Mouse (Mus musculus): ENCODE measurements around the gene Dlg5. TPM values are rescaled to one million over a fixed set of nuclear protein-coding genes. Genes with fewer than 3 reads are reported as not detected.

Gene Dlg5
- polyA plus RNA-seq, 2 experiments from 2014 or later, result 0.29 to 0.52 TPM

DNA sequence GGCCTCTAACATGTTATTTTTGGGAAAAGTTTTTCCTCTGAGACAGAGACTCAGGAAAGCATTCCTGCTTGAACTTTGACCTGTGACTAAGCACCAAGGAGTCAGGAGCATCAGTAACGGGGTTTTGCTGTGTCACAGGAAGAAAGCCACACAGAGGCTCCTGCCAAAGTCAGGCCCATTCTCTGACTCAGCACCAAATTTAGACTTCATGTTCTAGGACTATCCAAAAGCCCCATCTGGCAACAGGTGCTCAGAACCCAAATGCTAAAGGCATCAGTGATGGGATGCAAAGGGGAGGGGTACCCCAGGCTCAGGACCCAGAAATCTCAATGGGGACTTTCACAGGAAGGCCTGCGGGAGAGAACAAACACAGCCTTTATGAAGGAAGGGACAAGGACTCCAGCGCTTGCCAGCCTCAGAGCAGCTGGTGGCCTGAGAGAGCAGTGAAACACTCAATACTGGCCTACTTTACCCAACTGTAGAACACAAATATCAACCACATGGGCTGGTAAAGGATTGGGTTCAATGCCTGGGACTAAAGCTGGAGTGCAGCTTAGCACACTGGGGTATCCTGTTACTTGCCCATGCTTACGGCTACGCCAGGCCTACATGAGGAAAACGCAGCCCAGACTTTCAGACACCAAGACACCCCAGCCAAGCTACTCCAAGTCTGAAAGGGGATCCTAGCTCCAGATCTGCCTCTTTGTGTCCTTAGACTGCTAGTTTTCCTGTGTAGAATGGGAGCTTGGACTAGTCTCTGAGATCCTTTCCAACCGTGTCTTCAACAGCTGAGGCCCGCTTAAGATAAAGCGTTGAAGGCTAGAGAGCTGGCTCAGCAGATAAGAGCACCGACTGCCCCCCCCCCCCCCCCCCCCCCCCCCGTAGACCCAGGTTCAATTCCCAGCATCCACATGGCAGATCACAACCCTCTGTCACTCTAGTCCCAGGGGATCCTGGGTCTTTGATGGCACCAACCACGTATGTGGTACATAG lies 12.8 kb downstream of the Dlg5 start:
- ATAC-seq, result no peak

GRCm38 (mm10) chr14:24228549-24228948 lies 17.2 kb downstream of the Dlg5 start:
- ATAC-seq, result no peak

GRCm38 (mm10) chr14:24227015-24227414 lies 18.7 kb downstream of the Dlg5 start:
- ATAC-seq, result no peak

DNA sequence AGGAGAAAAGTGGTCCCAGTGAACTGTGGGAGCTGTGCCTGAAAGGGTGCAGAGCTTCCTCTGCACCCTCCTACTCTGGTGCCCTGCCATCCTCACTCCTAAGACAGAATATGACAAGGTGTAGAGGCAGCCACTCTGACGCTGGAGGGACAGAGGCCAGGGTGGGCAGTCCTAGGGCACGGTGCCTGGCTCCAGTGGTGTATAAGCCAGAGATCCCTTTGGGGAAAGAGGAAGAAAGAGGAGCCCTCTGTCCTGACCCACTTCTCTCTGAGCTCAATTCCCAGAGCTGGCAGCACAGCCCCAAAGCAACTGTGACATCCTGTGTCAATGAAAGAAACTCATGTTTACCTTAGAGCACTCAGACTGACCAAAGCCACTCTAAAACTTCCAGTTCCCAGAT lies 19.4 kb downstream of the Dlg5 start:
- ATAC-seq, result no peak

GRCm38 (mm10) chr14:24222759-24223158 lies 23.0 kb downstream of the Dlg5 start:
- no peak for ATAC-seq

- no peak for ATAC-seq
These were observed 23.4 kb downstream of the Dlg5 start for GRCm38 (mm10) chr14:24222273-24222672.

GRCm38 (mm10) chr14:24217362-24217722 lies 28.4 kb downstream of the Dlg5 start:
- ATAC-seq, result no peak

DNA sequence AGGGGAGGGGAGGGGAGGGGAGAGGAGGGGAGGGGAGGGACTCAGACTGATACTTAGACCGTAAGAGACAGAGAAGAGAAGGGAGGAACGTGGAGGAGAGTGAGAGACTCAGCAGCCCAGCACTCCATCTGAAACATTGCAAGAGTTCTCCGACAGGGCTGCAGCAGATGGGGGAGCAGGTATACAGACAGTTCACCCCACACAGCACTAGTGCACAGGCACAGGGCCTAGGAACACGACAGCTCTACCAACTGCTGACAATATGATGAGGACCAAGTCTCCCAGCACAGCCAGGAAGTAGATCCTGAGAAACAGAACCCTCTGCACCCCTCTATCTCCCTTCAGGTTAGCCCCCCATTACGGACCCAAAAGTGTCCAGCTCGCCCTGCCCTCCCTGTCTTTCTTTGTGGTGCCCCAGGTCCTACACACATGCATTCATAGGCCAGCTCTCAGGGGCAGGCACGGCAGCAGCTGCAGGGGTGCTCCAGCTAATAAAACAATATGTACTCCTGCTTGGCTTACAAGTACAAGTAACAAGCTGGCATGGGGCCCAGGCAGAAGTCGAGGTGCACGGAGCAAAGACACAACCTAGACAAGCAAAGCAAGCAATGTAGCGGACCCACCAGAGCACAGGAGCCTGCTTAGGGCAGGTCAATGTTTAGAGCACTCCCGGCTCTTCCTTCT lies 28.9 kb downstream of the Dlg5 start:
- ATAC-seq, result no peak

DNA sequence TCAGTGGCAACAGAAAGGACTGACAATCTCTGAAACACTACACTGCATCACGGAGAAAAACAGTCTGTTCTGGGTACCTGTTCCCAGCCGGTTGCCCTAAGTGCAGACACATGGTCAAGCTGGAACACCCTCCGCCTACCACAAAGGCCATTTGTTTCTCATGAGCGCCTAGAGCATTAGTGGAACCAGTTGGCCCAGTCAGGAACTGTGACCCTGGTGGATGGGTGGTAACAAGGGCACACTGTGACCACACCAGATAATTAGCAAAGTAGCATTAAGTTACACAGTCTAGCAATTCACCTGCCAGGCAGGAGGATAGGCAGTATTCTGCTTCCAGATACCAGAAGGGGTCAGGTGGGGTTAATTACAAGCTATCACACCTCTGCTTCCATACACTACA lies 29.7 kb downstream of the Dlg5 start:
- no peak for ATAC-seq

GRCm38 (mm10) chr14:24214436-24214835 lies 31.3 kb downstream of the Dlg5 start:
- no peak for ATAC-seq

- peak; percentile 28 for ATAC-seq
These were observed 32.4 kb downstream of the Dlg5 start for GRCm38 (mm10) chr14:24213336-24213735.

DNA sequence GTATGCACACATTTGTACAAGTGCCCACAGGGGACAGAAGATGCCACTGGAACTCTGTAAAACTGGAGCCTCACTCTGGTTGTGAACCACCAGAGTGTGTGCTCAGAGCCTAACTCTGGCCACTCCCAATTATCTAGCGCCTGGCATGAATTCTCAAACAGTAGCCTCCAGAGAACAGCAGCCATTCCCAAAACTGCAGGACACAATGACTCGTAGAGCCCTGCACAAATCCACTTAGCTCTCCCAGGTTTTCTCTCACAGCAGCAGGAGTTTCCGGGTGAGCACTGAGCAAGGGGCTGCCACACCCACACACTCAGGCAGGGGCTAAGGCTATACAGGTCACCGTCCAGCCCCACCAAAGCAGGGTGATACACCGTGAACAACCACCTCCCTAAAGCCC lies 32.9 kb downstream of the Dlg5 start:
- ATAC-seq, result no peak

- no peak for ATAC-seq
These were observed 38.4 kb downstream of the Dlg5 start for GRCm38 (mm10) chr14:24207360-24207752.

- no peak for ATAC-seq
These were observed 38.9 kb downstream of the Dlg5 start for GRCm38 (mm10) chr14:24206736-24207359.

- no peak for ATAC-seq
These were observed 39.4 kb downstream of the Dlg5 start for GRCm38 (mm10) chr14:24206314-24206713.

GRCm38 (mm10) chr14:24205281-24205871 lies 40.3 kb downstream of the Dlg5 start:
- ATAC-seq, result no peak

DNA sequence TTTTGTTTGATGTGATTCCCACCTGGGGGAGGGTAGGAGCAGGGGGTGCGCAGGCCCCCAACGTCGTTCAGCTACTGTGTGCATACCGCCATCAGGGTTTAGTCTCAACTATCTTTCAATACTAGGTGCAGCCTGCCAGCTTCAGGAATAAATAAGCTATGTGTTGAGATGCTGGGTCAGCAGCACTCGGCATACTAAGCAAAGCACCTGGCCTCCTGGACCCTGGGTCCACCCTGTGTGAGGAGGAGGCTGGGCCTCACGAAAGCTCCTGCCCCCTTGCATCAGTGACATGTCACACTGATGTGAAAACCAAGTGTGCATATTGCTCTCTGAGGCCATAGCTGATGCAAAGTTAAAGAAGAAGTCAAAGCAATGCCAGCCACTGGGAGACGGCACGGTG lies 42.5 kb downstream of the Dlg5 start:
- ATAC-seq, result no peak

DNA sequence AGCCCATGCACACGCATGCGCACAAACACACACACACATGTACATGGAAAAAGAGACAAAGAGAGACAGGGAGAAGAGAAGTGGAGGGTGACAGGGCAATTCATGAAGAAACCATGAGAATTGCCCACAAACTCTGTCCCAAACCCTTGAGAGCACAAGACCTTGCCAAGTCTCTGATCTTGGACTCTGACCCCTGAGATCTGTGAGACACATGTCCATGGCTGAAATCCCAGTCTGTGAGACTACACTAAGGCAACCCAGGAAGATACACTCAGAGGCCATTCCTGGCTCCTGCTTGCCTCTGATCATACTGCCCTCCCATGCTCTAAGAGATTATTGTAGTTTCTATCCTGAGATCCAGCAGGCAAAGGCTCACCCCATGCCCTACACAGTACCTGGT lies 44.9 kb downstream of the Dlg5 start:
- ATAC-seq, result no peak

DNA sequence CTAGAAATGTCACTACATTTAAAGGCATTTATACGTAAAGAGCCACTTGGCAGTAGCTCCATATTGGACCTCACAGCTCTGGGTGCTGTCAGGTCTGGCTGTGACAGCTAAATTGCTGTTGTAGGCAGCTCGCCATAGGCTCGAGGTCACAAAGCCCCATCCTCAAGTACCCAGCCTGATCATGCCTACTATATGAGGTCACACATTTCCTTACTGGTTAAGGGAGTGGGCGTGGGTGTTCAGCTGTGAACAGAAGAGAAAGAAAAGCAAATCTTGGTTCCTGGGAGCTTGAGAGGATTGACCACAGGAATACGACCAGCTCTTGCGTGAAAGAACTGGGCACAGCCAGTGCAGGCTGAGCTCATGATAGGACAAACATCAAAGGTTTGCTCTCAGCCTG lies 46.0 kb downstream of the Dlg5 start:
- ATAC-seq, result no peak

DNA sequence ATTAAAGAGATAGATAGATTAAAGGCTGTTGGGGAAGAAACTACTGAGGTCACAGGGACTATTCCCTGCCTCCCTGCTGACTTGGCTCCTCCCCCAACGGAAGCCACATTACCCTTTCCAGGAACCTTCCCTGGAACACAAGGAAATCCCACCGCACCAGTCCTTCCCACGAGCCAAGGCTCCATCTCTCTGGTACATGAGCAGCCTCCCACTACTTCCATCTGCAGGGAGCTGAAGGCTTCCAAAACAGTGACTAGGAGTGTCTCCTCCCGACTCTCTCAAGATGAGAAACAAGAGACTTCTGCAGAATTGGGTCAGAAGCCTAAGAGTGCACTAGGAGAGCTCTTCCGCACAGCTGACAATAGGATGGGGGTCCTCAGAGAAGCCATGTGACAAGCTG lies 47.9 kb downstream of the Dlg5 start:
- no peak for ATAC-seq

DNA sequence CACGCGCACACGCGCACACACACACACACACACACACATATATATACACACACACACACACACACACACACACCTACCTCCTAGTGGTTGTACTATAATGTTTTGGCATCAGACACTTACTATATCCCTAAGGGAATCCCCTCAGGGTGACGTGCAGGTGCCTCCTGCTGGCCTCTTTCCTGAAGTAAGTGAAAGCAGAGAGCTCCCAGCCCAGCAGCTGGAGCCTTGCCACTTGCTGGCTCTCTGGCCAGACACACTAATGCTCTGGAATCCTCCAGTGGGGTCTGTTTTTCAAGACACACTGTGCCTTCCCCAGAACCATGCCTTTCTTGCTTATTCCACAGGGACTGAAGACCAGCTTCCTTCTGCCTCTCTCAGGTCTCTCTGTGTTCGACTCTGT lies 48.8 kb downstream of the Dlg5 start:
- ATAC-seq, result no peak

DNA sequence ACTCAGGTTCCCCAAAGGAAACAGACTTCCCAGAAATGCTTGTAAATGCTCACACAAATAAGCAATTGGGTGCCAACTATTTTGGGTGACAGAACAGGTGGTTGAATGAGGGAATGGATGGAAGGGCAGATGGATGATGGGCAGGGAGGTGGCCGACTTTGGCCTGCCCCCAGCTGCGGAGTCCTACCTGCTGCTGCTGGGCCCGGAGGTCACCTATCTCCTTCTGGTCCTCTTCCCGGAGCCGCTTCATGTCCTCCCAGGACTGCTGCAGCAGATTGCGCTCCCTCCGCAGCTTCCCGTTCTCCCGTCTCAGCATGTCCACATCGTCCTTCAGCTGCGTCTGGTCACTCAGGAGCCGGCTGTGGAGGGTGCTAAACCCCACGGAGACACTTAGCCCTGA lies 55.6 kb downstream of the Dlg5 start:
- ATAC-seq, result no peak

- ATAC-seq, result no peak
These were observed 56.1 kb downstream of the Dlg5 start for GRCm38 (mm10) chr14:24189598-24189997.

Measured in activated CD4-positive, CD25-positive, alpha-beta regulatory T cell, adult 4 months (primary cell).